Mouse (Mus musculus) CH12.LX (cell line): ENCODE data around the gene Nell1. TPM values are rescaled to one million over a fixed set of nuclear protein-coding genes. Genes with fewer than 3 reads are reported as not detected.

Experiments
- DNase-seq: peaks from one replicate; pipeline ENCODE4 v3.0.0-alpha.2; 2013; ENCODE audit errors: extremely low read depth
- H3K27ac ChIP-seq: 2 replicates; pipeline ENCODE4 v1.5.1; 2012; ENCODE audit warnings: low read depth, mild to moderate bottlenecking, control low read depth, moderate library complexity; ENCODE audit not compliant: insufficient read depth
- H3K27me3 ChIP-seq: replicated peaks from 2 replicates; pipeline ENCODE3; 2012; ENCODE audit warnings: inconsistent platforms
- H3K36me3 ChIP-seq, 2 experiments: replicated peaks in 1 of 2; 2 replicates each; pipeline versions ENCODE3 to v1.6.1; 2012; ENCODE audit warnings: inconsistent platforms in 1 of 2, low read length in 1 of 2, mild to moderate bottlenecking in 1 of 2, mixed read lengths in 1 of 2, moderate library complexity in 1 of 2; ENCODE audit not compliant: control insufficient read depth in 1 of 2, insufficient read depth in 1 of 2
- H3K4me1 ChIP-seq, 2 experiments: 2 replicates each; pipeline ENCODE4 v1.6.1; 2012; ENCODE audit warnings: inconsistent platforms in 1 of 2, moderate library complexity in 1 of 2; ENCODE audit not compliant: insufficient read depth in 2 of 2, control insufficient read depth in 1 of 2
- H3K4me2 ChIP-seq: 2 replicates; pipeline ENCODE4 v1.6.1; 2012; ENCODE audit warnings: low read depth, mild to moderate bottlenecking, control low read depth; ENCODE audit not compliant: poor library complexity, insufficient read depth, severe bottlenecking
- H3K4me3 ChIP-seq, 3 experiments: fragments of 150-350 bp in 1 of 3; sonication (generic) in 1 of 3; replicated peaks in 1 of 3; 2 replicates each; pipeline versions ENCODE3 to v1.5.1; 2011 to 2012; ENCODE audit warnings: low read depth in 2 of 3, low read length in 2 of 3, mild to moderate bottlenecking in 2 of 3, moderate library complexity in 2 of 3, control low read depth in 1 of 3, improper control_type of control experiment in 1 of 3, inconsistent platforms in 1 of 3, mixed read lengths in 1 of 3; ENCODE audit not compliant: poor library complexity in 1 of 3
- H3K79me2 ChIP-seq: replicated peaks from 2 replicates; pipeline ENCODE4 v1.6.1; 2012; ENCODE audit warnings: mild to moderate bottlenecking, moderate library complexity; ENCODE audit not compliant: control insufficient read depth, poor library complexity, insufficient read depth, severe bottlenecking; ENCODE audit errors: extremely low read depth
- H3K9ac ChIP-seq: 2 replicates; pipeline ENCODE4 v1.6.1; 2012; ENCODE audit warnings: low read depth, mild to moderate bottlenecking, control low read depth, moderate library complexity; ENCODE audit not compliant: insufficient read depth
- H3K9me3 ChIP-seq: replicated peaks from 2 replicates; pipeline ENCODE3; 2012; ENCODE audit warnings: low read length, inconsistent platforms, mixed read lengths
- BHLHE40 ChIP-seq: IDR thresholded peaks from 2 replicates; pipeline ENCODE4 v1.6.1; 2011; ENCODE audit warnings: mild to moderate bottlenecking, low read depth, low read length, improper control_type of control experiment
- CHD1 ChIP-seq: IDR thresholded peaks from 2 replicates; pipeline ENCODE4 v1.6.1; 2012; ENCODE audit warnings: low read depth, low read length, improper control_type of control experiment, inconsistent platforms
- E2F4 ChIP-seq: IDR thresholded peaks from 2 replicates; pipeline ENCODE4 v1.6.1; 2011; ENCODE audit warnings: low read depth, low read length, improper control_type of control experiment; ENCODE audit not compliant: insufficient replicate concordance
- ETS1 ChIP-seq: conservative IDR thresholded peaks from 2 replicates; pipeline ENCODE4 v1.6.1; 2012; ENCODE audit warnings: low read depth, mild to moderate bottlenecking, inconsistent platforms, low read length, improper control_type of control experiment, moderate library complexity
- GABPA ChIP-seq: IDR thresholded peaks from 2 replicates; pipeline ENCODE4 v1.6.1; 2012; ENCODE audit warnings: low read depth, low read length, improper control_type of control experiment, inconsistent platforms; ENCODE audit not compliant: insufficient replicate concordance
- HCFC1 ChIP-seq: IDR thresholded peaks from 2 replicates; pipeline ENCODE4 v1.6.1; 2012; ENCODE audit warnings: low read depth, mild to moderate bottlenecking, inconsistent platforms, low read length, improper control_type of control experiment
- IRF4 ChIP-seq: IDR thresholded peaks from 2 replicates; pipeline ENCODE4 v1.6.1; 2014; ENCODE audit warnings: low read depth, mild to moderate bottlenecking, inconsistent platforms, low read length, improper control_type of control experiment
- KAT2A ChIP-seq: IDR thresholded peaks from 2 replicates; pipeline ENCODE4 v1.6.1; 2012; ENCODE audit warnings: low read length, improper control_type of control experiment, inconsistent platforms; ENCODE audit not compliant: insufficient replicate concordance
- MAFK ChIP-seq: IDR thresholded peaks from 2 replicates; pipeline ENCODE4 v1.6.1; 2011; ENCODE audit warnings: low read length, improper control_type of control experiment; ENCODE audit not compliant: insufficient replicate concordance
- MAZ ChIP-seq: IDR thresholded peaks from 2 replicates; pipeline ENCODE4 v1.6.1; 2012; ENCODE audit warnings: low read depth, mild to moderate bottlenecking, inconsistent platforms, low read length, improper control_type of control experiment, moderate library complexity
- MEF2A ChIP-seq: IDR thresholded peaks from 2 replicates; pipeline ENCODE4 v1.6.1; 2014; ENCODE audit warnings: low read depth, mild to moderate bottlenecking, inconsistent platforms, low read length, improper control_type of control experiment, borderline replicate concordance
- MXI1 ChIP-seq: IDR thresholded peaks from 2 replicates; pipeline ENCODE4 v1.6.1; 2011; ENCODE audit warnings: mild to moderate bottlenecking, low read depth, low read length, improper control_type of control experiment
- MYC ChIP-seq: IDR thresholded peaks from 2 replicates; pipeline ENCODE4 v1.6.1; 2011; ENCODE audit warnings: low read depth, mild to moderate bottlenecking, improper control_type of control experiment, low read length
- NELFE ChIP-seq: IDR thresholded peaks from 2 replicates; pipeline ENCODE4 v1.6.1; 2011; ENCODE audit warnings: low read depth, low read length, improper control_type of control experiment
- POLR2A ChIP-seq: IDR thresholded peaks from 2 replicates; pipeline ENCODE4 v1.6.1; 2011; ENCODE audit warnings: low read depth, mild to moderate bottlenecking, improper control_type of control experiment, low read length
- RAD21 ChIP-seq: IDR thresholded peaks from 2 replicates; pipeline ENCODE4 v1.6.1; 2011; ENCODE audit warnings: low read depth, mild to moderate bottlenecking, low read length, improper control_type of control experiment, moderate library complexity
- RCOR1 ChIP-seq: conservative IDR thresholded peaks from 2 replicates; pipeline ENCODE4 v1.6.1; 2012; ENCODE audit warnings: low read depth, mild to moderate bottlenecking, inconsistent platforms, low read length, improper control_type of control experiment
- SMC3 ChIP-seq: IDR thresholded peaks from 2 replicates; pipeline ENCODE4 v1.6.1; 2011; ENCODE audit warnings: low read depth, low read length, improper control_type of control experiment
- TBP ChIP-seq: conservative IDR thresholded peaks from 2 replicates; pipeline ENCODE4 v1.6.1; 2011; ENCODE audit warnings: low read depth, low read length, improper control_type of control experiment
- TCF12 ChIP-seq: IDR thresholded peaks from 2 replicates; pipeline ENCODE4 v1.6.1; 2014; ENCODE audit warnings: low read depth, mild to moderate bottlenecking, inconsistent platforms, low read length, improper control_type of control experiment
- ZMIZ1 ChIP-seq: IDR thresholded peaks from 2 replicates; pipeline ENCODE4 v1.6.1; 2012; ENCODE audit warnings: low read depth, mild to moderate bottlenecking, inconsistent platforms, low read length, improper control_type of control experiment
- dilution Hi-C: fragments of 300-500 bp; cut with MboI; formaldehyde crosslinking; loops from 2 replicates; pipeline ENCODE4 v1.14.3; 2020; ENCODE audit warnings: low sequenced_read_pairs; ENCODE audit not compliant: extremely low pct_unique_long_range_greater_than_20kb, extremely low pct_ligation_motif_present
- in situ Hi-C: fragments of 300-500 bp; cut with MboI; formaldehyde crosslinking; loops from 3 replicates; pipeline ENCODE4 v1.14.3; 2019; ENCODE audit warnings: low sequenced_read_pairs, low pct_ligation_motif_present, low pct_unique_long_range_greater_than_20kb, mixed read lengths
- polyA plus RNA-seq: library from polyadenylated mRNA; unstranded; fragments of >175 nt; gene quantifications from 2 replicates; pipeline ENCODE4 v1.2.1, GENCODE M21; 2012; ENCODE audit warnings: low read depth; ENCODE audit not compliant: insufficient read length
- total RNA-seq, 2 experiments: library from RNA; depleted of rRNA; stranded (reverse); fragments of 300-350 nt in 1 of 2; fragments of >200 nt in 1 of 2; gene quantifications; 2 replicates each; pipeline ENCODE4 v1.2.3; 2012 to 2014

Gene Nell1
- total and polyA plus RNA-seq, 3 experiments: not detected

- in situ Hi-C loops (no loop called here), dilution Hi-C loops (no loop called here)
- TF ChIP-seq MYC: no peak
- TF ChIP-seq ZMIZ1: no peak
- TF ChIP-seq GABPA: no peak
- TF ChIP-seq HCFC1: no peak
- no peak for TF ChIP-seq RAD21
- no peak for TF ChIP-seq RCOR1
- no peak for TF ChIP-seq TCF12
- Histone ChIP-seq H3K4me3 (no peak overlapping the region), H3K79me2 (no peaks in the 10 kb centered on the region), H3K9me3 (no peaks in the 10 kb centered on the region), H3K27me3 (peaks cover 42% of the 10 kb centered on the region), H3K4me1 (no peaks in the 10 kb centered on the region), H3K27ac (no peak overlapping the region), H3K9ac (no peak overlapping the region), H3K4me2 (no peak overlapping the region), H3K36me3 (no peaks in the 10 kb centered on the region)
- no peak for DNase-seq
Observed at GRCm38 (mm10) chr7:49936821-49937220, 37.8 kb upstream of the Nell1 start.

- H3K4me2 ChIP-seq: no peak overlapping the region
- no peak overlapping the region for H3K9ac ChIP-seq
- H3K27ac ChIP-seq: no peak overlapping the region
- TF ChIP-seq POLR2A (no peak), NELFE (no peak), ETS1 (no peak), ZMIZ1 (no peak), SMC3 (no peak), BHLHE40 (no peak), MXI1 (no peak), MYC (no peak), E2F4 (no peak), MEF2A (no peak), TCF12 (no peak), CHD1 (no peak), IRF4 (no peak), MAFK (no peak), RCOR1 (no peak), KAT2A (no peak), MAZ (no peak), TBP (no peak)
- H3K36me3 ChIP-seq: no peaks in the 10 kb centered on the region
- H3K4me1 ChIP-seq: no peaks in the 10 kb centered on the region
- no peak for DNase-seq
- in situ Hi-C loops (no loop called here), dilution Hi-C loops (no loop called here)
- no peaks in the 10 kb centered on the region for H3K79me2 ChIP-seq
- no peak overlapping the region for H3K4me3 ChIP-seq
- H3K9me3 ChIP-seq: no peaks in the 10 kb centered on the region
- H3K27me3 ChIP-seq: peaks cover 61% of the 10 kb centered on the region
Observed at GRCm38 (mm10) chr7:49942023-49942422, 32.6 kb upstream of the Nell1 start.
